Mouse (Mus musculus) stomach, embryonic 16.5 days (tissue): ENCODE data around the gene Spdl1. TPM values are rescaled to one million over a fixed set of nuclear protein-coding genes. Genes with fewer than 3 reads are reported as not detected.
"Not testable (repeated sequence)": the region's sequence is repeated elsewhere in the genome, so short reads cannot be mapped to it uniquely, and the experiment has no call there.

ENCODE experiments used
- ATAC-seq: fragments of 200-750 bp; cut with Nextera tagmentation; 2 replicates; pipeline ENCODE4 v1.8.0; 2017; ENCODE audit warnings: moderate number of reproducible peaks, moderate TSS enrichment; ENCODE audit not compliant: insufficient read depth, low FRiP score
- H3K27ac ChIP-seq: fragments of 300-500 bp; sonication (generic); 2 replicates; pipeline ENCODE4 v1.5.1; 2014; ENCODE audit warnings: low read length
- H3K27me3 ChIP-seq: fragments of 300-500 bp; sonication (generic); 2 replicates; pipeline ENCODE4 v1.6.1; 2014; ENCODE audit warnings: low read length, control low read depth, mixed read lengths; ENCODE audit not compliant: control insufficient read depth, insufficient read depth
- H3K36me3 ChIP-seq: fragments of 300-500 bp; sonication (generic); 2 replicates; pipeline ENCODE4 v1.6.1; 2014; ENCODE audit warnings: low read length; ENCODE audit not compliant: control insufficient read depth, insufficient read depth
- H3K4me1 ChIP-seq: fragments of 300-500 bp; sonication (generic); 2 replicates; pipeline ENCODE4 v1.6.1; 2014; ENCODE audit warnings: low read length, control low read depth, mixed read lengths; ENCODE audit not compliant: control insufficient read depth, insufficient read depth
- H3K4me2 ChIP-seq: fragments of 300-500 bp; sonication (generic); 2 replicates; pipeline ENCODE4 v1.6.1; 2014; ENCODE audit warnings: low read depth, low read length, mixed read lengths
- H3K4me3 ChIP-seq: fragments of 300-500 bp; sonication (generic); replicated peaks from 2 replicates; pipeline ENCODE4 v1.5.1; 2014; ENCODE audit warnings: mild to moderate bottlenecking, low read length
- H3K9ac ChIP-seq: fragments of 300-500 bp; sonication (generic); 2 replicates; pipeline ENCODE4 v1.6.1; 2014; ENCODE audit warnings: low read length
- H3K9me3 ChIP-seq: fragments of 300-500 bp; sonication (generic); replicated peaks from 2 replicates; pipeline ENCODE4 v1.6.1; 2016; ENCODE audit warnings: low read length, control low read depth; ENCODE audit not compliant: control insufficient read depth
- WGBS: fragments of 180-500 bp; shearing (Covaris S2); extraction: QIAGEN DNeasy Blood & Tissue Kit; methylation state at CpG from one replicate; pipeline ENCODE4 v1.1.7; 2014; 5-methylcytosine and 5-hydroxymethylcytosine counted together
- polyA plus RNA-seq: library from polyadenylated mRNA; unstranded; fragments of >200 nt; fragmentation: Nextera tagmentation; extraction: Ambion mirVana; gene quantifications from 2 replicates; pipeline ENCODE4 v1.2.1, GENCODE M21; 2015

The Spdl1 gene
- polyA plus RNA-seq, 1 experiment from 2014 or later, result 16.3 TPM

- no peak overlapping the region for H3K9ac ChIP-seq
- no peak overlapping the region for H3K4me3 ChIP-seq
- H3K4me1 ChIP-seq, result peaks cover 5% of the 10 kb centered on the region
- ATAC-seq, result no peak
- no peak overlapping the region for H3K27ac ChIP-seq
- no peaks in the 10 kb centered on the region for H3K27me3 ChIP-seq
- no peaks in the 10 kb centered on the region for H3K9me3 ChIP-seq
- peaks cover 9% of the 10 kb centered on the region for H3K36me3 ChIP-seq
- 91% methylated on average over 3 of the region's 3 CpGs for WGBS
- H3K4me2 ChIP-seq, result no peak overlapping the region
Measured at GRCm38 (mm10) chr11:34827803-34828202, 5.6 kb downstream of the Spdl1 start.

DNA sequence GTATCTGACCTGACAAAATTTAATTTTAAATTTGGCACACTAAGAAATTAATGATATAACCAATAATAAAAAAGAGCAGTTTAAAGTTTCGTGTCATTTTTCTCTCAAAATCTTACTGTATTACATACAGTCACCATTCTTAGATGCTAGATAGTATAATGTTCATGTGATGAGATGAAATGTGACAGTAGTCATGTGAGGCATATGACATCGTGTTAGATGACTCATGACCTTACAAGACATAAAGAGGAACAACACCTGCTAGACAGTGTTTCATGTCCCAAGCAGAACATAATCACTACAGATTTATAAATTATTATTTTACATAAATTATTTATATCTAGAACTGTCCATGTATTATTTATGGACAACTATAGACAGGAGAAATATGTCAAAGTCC, 6.5 kb downstream of the Spdl1 start:
- Histone ChIP-seq H3K27ac (no peak overlapping the region), H3K36me3 (peaks cover 9% of the 10 kb centered on the region), H3K4me1 (no peaks in the 10 kb centered on the region), H3K4me2 (no peak overlapping the region), H3K9me3 (no peaks in the 10 kb centered on the region), H3K4me3 (no peak overlapping the region), H3K9ac (no peak overlapping the region), H3K27me3 (no peaks in the 10 kb centered on the region)
- no peak for ATAC-seq
- WGBS, result 79% methylated on average over 2 of the region's 2 CpGs

DNA sequence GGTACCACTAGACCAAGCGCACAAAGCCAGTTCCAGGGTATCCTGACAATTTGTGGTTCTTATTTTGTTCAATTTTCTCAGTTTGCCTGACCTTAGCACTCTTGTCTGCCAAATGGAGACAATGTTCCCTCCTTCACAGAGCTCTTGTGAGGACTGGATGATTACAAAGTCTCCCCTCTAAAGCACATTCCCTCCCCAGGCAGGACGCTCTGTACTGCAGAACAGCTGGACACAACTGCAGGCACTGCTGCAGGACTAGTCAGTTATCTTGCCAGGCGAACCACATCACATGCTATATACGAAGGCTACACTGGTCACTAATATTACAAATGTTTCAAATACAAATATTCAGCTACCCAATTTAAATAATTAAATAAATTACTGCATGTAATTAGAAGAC, 8.7 kb downstream of the Spdl1 start:
- Histone ChIP-seq H3K36me3 (peaks cover 9% of the 10 kb centered on the region), H3K27me3 (no peaks in the 10 kb centered on the region), H3K4me1 (no peaks in the 10 kb centered on the region), H3K4me3 (no peak overlapping the region), H3K27ac (no peak overlapping the region), H3K4me2 (no peak overlapping the region), H3K9me3 (no peaks in the 10 kb centered on the region), H3K9ac (no peak overlapping the region)
- no peak for ATAC-seq
- 88% methylated on average over 4 of the region's 4 CpGs for WGBS

GRCm38 (mm10) chr11:34814767-34815166, 18.7 kb downstream of the Spdl1 start:
- H3K4me2 ChIP-seq, result no peak overlapping the region
- no peak overlapping the region for H3K4me3 ChIP-seq
- no peak for ATAC-seq
- H3K4me1 ChIP-seq, result no peaks in the 10 kb centered on the region
- H3K27me3 ChIP-seq, result no peaks in the 10 kb centered on the region
- 9% methylated on average over 2 of the region's 2 CpGs for WGBS
- H3K9ac ChIP-seq, result no peak overlapping the region
- no peak overlapping the region for H3K27ac ChIP-seq
- H3K9me3 ChIP-seq, result no peaks in the 10 kb centered on the region
- H3K36me3 ChIP-seq, result no peaks in the 10 kb centered on the region

GRCm38 (mm10) chr11:34814319-34814718, 19.1 kb downstream of the Spdl1 start:
- no peak overlapping the region for H3K4me2 ChIP-seq
- no peak for ATAC-seq
- WGBS, result 88% methylated on average over 6 of the region's 6 CpGs
- H3K27me3 ChIP-seq, result no peaks in the 10 kb centered on the region
- H3K9me3 ChIP-seq, result no peaks in the 10 kb centered on the region
- H3K27ac ChIP-seq, result no peak overlapping the region
- no peak overlapping the region for H3K4me3 ChIP-seq
- no peaks in the 10 kb centered on the region for H3K4me1 ChIP-seq
- no peaks in the 10 kb centered on the region for H3K36me3 ChIP-seq
- H3K9ac ChIP-seq, result no peak overlapping the region

GRCm38 (mm10) chr11:34805026-34805425, 28.4 kb downstream of the Spdl1 start:
- ATAC-seq, H3K4me3 ChIP-seq, H3K36me3 ChIP-seq, H3K4me2 ChIP-seq, H3K4me1 ChIP-seq, H3K9me3 ChIP-seq, H3K27me3 ChIP-seq, H3K9ac ChIP-seq, H3K27ac ChIP-seq: not testable (repeated sequence)
- 76% methylated on average over 4 of the region's 4 CpGs for WGBS

DNA sequence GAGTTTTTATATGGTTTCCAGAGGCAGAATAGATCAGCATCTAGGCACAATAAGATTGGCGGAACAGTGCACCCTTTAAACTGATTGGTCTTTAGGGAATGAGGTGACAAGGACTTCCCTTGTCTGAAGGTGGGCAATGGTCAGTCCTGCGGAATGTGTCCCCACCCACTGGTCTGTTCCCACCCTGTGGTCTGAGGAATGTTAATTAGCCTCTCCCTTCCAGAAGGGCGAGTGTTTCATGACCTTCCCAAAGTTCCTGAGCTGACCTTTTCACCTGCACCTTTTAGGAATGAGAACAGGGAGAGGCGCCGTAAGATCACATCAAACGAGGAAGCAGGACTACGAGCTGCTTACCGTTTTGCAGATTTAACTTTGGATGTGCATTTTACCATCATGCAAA, 35.4 kb downstream of the Spdl1 start:
- H3K9me3 ChIP-seq, H3K27me3 ChIP-seq, ATAC-seq, H3K4me1 ChIP-seq, H3K4me2 ChIP-seq, H3K36me3 ChIP-seq, H3K9ac ChIP-seq, H3K4me3 ChIP-seq, H3K27ac ChIP-seq: not testable (repeated sequence)
- WGBS, result 39% methylated on average over 8 of the region's 8 CpGs

GRCm38 (mm10) chr11:34796097-34796496, 37.3 kb downstream of the Spdl1 start:
- H3K4me2 ChIP-seq, result no peak overlapping the region
- WGBS, result 32% methylated on average over 4 of the region's 4 CpGs
- ATAC-seq, result no peak

GRCm38 (mm10) chr11:34791872-34792271, 41.6 kb downstream of the Spdl1 start:
- no peak overlapping the region for H3K4me3 ChIP-seq
- no peak overlapping the region for H3K4me2 ChIP-seq
- 59% methylated on average over 8 of the region's 8 CpGs for WGBS
- H3K4me1 ChIP-seq, result no peaks in the 10 kb centered on the region
- no peak overlapping the region for H3K27ac ChIP-seq
- H3K27me3 ChIP-seq, result no peaks in the 10 kb centered on the region
- no peaks in the 10 kb centered on the region for H3K9me3 ChIP-seq
- ATAC-seq, result no peak
- no peak overlapping the region for H3K9ac ChIP-seq
- H3K36me3 ChIP-seq, result no peaks in the 10 kb centered on the region

More at GRCm38 (mm10) chr11:34796097-34796496, 37.3 kb downstream of the Spdl1 start:
- H3K9me3 ChIP-seq, result no peaks in the 10 kb centered on the region
- no peak overlapping the region for H3K9ac ChIP-seq
- H3K4me3 ChIP-seq, result no peak overlapping the region
- H3K27me3 ChIP-seq, result no peaks in the 10 kb centered on the region
- no peaks in the 10 kb centered on the region for H3K4me1 ChIP-seq
- no peak overlapping the region for H3K27ac ChIP-seq
- H3K36me3 ChIP-seq, result no peaks in the 10 kb centered on the region

GRCm38 (mm10) chr11:34784864-34785263, 48.6 kb downstream of the Spdl1 start:
- ATAC-seq, result no peak
- no peak overlapping the region for H3K9ac ChIP-seq
- no peaks in the 10 kb centered on the region for H3K9me3 ChIP-seq
- H3K4me1 ChIP-seq, result no peaks in the 10 kb centered on the region
- H3K4me2 ChIP-seq, result no peak overlapping the region
- no peaks in the 10 kb centered on the region for H3K27me3 ChIP-seq
- no peaks in the 10 kb centered on the region for H3K36me3 ChIP-seq
- no peak overlapping the region for H3K27ac ChIP-seq
- H3K4me3 ChIP-seq, result no peak overlapping the region
